Mouse (Mus musculus): Measurements from ENCODE around the gene Snap47. TPM values are rescaled to one million over a fixed set of nuclear protein-coding genes. Genes with fewer than 3 reads are reported as not detected.

The Snap47 gene
- polyA plus RNA-seq, 1 experiment from 2014 or later, result 137 TPM

DNA sequence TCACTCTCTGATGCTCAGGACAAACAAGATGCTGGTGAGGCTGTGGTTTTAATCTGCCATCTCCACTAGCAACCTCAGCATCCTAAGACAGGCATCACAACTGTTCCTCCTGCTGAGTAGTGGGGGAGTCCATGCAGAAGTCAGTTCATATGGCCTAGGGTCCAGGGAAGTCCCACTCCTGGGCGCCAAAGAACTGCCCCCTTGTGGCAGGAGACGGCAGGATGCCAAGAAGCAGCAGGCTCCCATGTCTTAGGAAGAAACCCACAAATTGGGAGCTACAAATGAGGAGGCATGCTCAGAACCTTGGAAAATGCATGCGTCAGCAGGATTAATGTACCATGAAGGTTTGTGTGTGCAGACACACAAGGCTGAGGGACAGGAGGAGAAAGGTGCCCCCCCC, 84.4 kb downstream of the Snap47 start:
- no peaks in the 10 kb centered on the region for H3K9me3 ChIP-seq
- WGBS, result 24% methylated on average over 3 of the region's 3 CpGs
- no peak for ATAC-seq (ENCODE audit: insufficient number of reproducible peaks, insufficient read depth, low FRiP score, low TSS enrichment, low read depth)
- no peak overlapping the region for H3K4me2 ChIP-seq
- H3K36me3 ChIP-seq, result no peaks in the 10 kb centered on the region
- H3K27ac ChIP-seq, result peak overlapping the region; percentile 62; the same call in 1 of the 2 replicates
- H3K4me1 ChIP-seq, result peaks cover 42% of the 10 kb centered on the region
- no peaks in the 10 kb centered on the region for H3K27me3 ChIP-seq
- H3K9ac ChIP-seq, result no peak overlapping the region
- no peak overlapping the region for H3K4me3 ChIP-seq

DNA sequence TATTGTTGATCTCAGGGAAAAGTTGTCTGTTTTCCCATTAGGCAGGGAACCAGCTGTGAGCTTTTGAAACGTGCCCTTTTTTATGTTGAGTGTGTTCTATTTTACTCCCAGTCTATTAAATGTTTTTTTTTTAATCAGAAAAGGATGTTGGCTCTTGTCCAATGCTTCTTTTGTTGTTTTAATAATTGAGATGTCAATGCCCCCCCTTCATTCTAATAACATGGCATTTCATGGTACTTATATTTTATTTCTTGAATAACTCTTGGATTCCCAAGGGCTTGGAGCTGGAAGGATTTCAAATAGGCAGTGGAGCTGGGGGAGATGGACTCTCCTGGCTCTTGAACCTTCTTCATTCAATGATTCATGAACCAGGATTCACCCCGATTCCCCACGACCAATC, 85.0 kb downstream of the Snap47 start:
- ATAC-seq (ENCODE audit: insufficient number of reproducible peaks, insufficient read depth, low FRiP score, low TSS enrichment, low read depth), result no peak

DNA sequence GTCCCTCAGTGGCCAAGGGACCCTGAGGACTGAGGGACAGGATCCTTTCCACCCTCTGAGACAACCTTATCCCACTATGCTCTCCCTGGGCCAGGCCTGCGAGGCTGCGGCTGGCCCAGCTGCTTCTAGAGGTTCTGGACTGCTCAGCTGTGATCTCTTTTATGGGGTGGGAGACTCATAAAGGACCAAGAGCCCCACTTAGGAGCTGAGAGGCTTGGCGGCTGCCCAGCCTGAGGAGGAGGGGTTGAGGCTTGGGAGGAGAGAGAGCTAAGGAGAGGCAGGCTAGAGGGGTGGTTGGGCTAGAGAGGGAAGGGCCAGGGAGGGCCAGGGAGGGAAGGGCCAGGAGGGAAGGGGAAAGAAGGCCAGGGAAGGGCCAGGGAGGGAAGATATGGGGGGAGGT, 86.6 kb downstream of the Snap47 start:
- no peaks in the 10 kb centered on the region for H3K27me3 ChIP-seq
- H3K4me2 ChIP-seq, result no peak overlapping the region
- peaks cover 33% of the 10 kb centered on the region for H3K4me1 ChIP-seq
- WGBS, result 72% methylated on average over 3 of the region's 3 CpGs
- no peaks in the 10 kb centered on the region for H3K36me3 ChIP-seq
- no peaks in the 10 kb centered on the region for H3K9me3 ChIP-seq
- no peak for ATAC-seq (ENCODE audit: insufficient number of reproducible peaks, insufficient read depth, low FRiP score, low TSS enrichment, low read depth)
- no peak overlapping the region for H3K9ac ChIP-seq
- H3K4me3 ChIP-seq, result no peak overlapping the region
- H3K27ac ChIP-seq, result peak overlapping the region; percentile 80

More for the DNA sequence above, 85.0 kb downstream of the Snap47 start:
- Histone ChIP-seq H3K27me3 (no peaks in the 10 kb centered on the region), H3K36me3 (no peaks in the 10 kb centered on the region), H3K4me1 (peaks cover 37% of the 10 kb centered on the region), H3K27ac (peak overlapping the region; percentile 62), H3K4me3 (no peak overlapping the region), H3K9ac (no peak overlapping the region), H3K9me3 (no peaks in the 10 kb centered on the region), H3K4me2 (no peak overlapping the region)
- WGBS, result 49% methylated on average over 3 of the region's 3 CpGs

DNA sequence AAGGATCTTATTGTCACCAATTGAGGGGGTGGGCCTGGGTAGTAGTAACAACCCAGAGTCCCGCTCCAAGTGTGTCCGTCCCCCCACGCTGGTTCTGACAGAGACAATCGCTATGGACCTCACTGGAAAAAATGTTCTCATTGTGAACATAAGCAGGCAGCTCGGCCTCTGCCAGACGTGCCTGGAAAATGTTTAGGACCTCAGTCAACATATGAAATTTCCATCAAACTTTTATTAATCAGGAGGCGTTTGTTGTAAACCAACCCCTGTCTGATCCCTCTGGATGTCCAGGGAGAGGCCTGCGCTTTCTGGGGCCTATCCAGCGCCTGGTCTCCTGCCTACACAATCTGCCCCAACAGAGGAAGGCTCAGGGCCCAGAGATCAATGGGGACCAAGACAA, 87.0 kb downstream of the Snap47 start:
- H3K9ac ChIP-seq, result no peak overlapping the region
- no peak overlapping the region for H3K4me2 ChIP-seq
- H3K36me3 ChIP-seq, result no peaks in the 10 kb centered on the region
- H3K4me3 ChIP-seq, result no peak overlapping the region
- 73% methylated on average over 9 of the region's 9 CpGs for WGBS
- no peak for ATAC-seq (ENCODE audit: insufficient number of reproducible peaks, insufficient read depth, low FRiP score, low TSS enrichment, low read depth)
- H3K4me1 ChIP-seq, result peaks cover 33% of the 10 kb centered on the region
- no peaks in the 10 kb centered on the region for H3K27me3 ChIP-seq
- H3K9me3 ChIP-seq, result no peaks in the 10 kb centered on the region
- H3K27ac ChIP-seq, result peak overlapping the region; percentile 80

DNA sequence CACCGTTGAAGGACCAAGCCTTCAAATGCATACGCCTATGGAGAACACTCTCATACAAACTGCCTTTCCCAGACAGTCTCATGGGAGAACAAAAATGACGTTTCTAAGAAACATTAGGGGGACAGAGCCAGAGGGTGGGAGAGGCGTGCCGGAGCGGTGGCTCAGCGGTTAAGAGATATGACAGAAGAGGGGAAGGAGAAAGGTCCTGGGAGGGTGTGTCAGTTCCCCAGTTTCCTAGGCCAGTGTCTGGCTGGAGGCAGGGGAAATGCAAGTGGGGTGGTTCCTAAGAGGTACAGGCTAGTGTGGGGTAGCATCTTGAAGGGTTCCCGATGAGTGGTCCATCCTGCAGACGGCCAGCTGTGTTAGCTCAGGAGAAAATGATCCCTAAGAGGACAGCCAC, 89.7 kb downstream of the Snap47 start:
- Histone ChIP-seq H3K9me3 (no peaks in the 10 kb centered on the region), H3K4me3 (no peak overlapping the region), H3K36me3 (no peaks in the 10 kb centered on the region), H3K4me2 (no peak overlapping the region), H3K9ac (no peak overlapping the region), H3K27me3 (no peaks in the 10 kb centered on the region), H3K4me1 (peaks cover 27% of the 10 kb centered on the region), H3K27ac (no peak overlapping the region)
- ATAC-seq (ENCODE audit: insufficient number of reproducible peaks, insufficient read depth, low FRiP score, low TSS enrichment, low read depth), result no peak
- WGBS, result 80% methylated on average over 9 of the region's 9 CpGs

Other genes with a start within 250 kb of the Snap47 start
- gene Mrpl55, start 248.7 kb downstream of the Snap47 start, polyA plus RNA-seq (2015; fragmentation: Nextera tagmentation; extraction: Ambion mirVana), result 90.7 and 97.1 TPM in 2 replicates
- 36.8 and 45.5 TPM in 2 replicates for gene 2310033P09Rik, start 242.9 kb downstream of the Snap47 start, polyA plus RNA-seq (2015; fragmentation: Nextera tagmentation; extraction: Ambion mirVana)
- 693 and 702 TPM in 2 replicates for gene Arf1, start 222.9 kb downstream of the Snap47 start, polyA plus RNA-seq (2015; fragmentation: Nextera tagmentation; extraction: Ambion mirVana)
- gene Wnt3a, start 160.4 kb downstream of the Snap47 start, polyA plus RNA-seq (2015; fragmentation: Nextera tagmentation; extraction: Ambion mirVana), result 3.7 and 4.0 TPM in 2 replicates
- gene Wnt9a, start 144.3 kb downstream of the Snap47 start, polyA plus RNA-seq (2015; fragmentation: Nextera tagmentation; extraction: Ambion mirVana), result 6.9 and 7.3 TPM in 2 replicates
- not detected in 2 replicates for gene Prss38, start 75.5 kb downstream of the Snap47 start, polyA plus RNA-seq (2015; fragmentation: Nextera tagmentation; extraction: Ambion mirVana)
- 14.9 and 15.4 TPM in 2 replicates for gene Jmjd4, start 1.1 kb downstream of the Snap47 start, polyA plus RNA-seq (2015; fragmentation: Nextera tagmentation; extraction: Ambion mirVana)
- 10.5 and 11.3 TPM in 2 replicates for gene Zfp867, start 21.3 kb upstream of the Snap47 start, polyA plus RNA-seq (2015; fragmentation: Nextera tagmentation; extraction: Ambion mirVana)
- 23.9 and 24.9 TPM in 2 replicates for gene Zkscan17, start 75.6 kb upstream of the Snap47 start, polyA plus RNA-seq (2015; fragmentation: Nextera tagmentation; extraction: Ambion mirVana)
- 0.22 and 0.39 TPM in 2 replicates for gene Nlrp3, start 90.4 kb upstream of the Snap47 start, polyA plus RNA-seq (2015; fragmentation: Nextera tagmentation; extraction: Ambion mirVana)
- 0.43 TPM in 1 of 2 replicates, not detected in the other for gene Olfr222, start 125.0 kb upstream of the Snap47 start, polyA plus RNA-seq (2015; fragmentation: Nextera tagmentation; extraction: Ambion mirVana)
- not detected in 2 replicates for gene Olfr223, start 142.1 kb upstream of the Snap47 start, polyA plus RNA-seq (2015; fragmentation: Nextera tagmentation; extraction: Ambion mirVana)
- 39.7 and 40.0 TPM in 2 replicates for gene Mprip, start 210.1 kb upstream of the Snap47 start, polyA plus RNA-seq (2015; fragmentation: Nextera tagmentation; extraction: Ambion mirVana)

Data from embryonic facial prominence, embryonic 13.5 days (tissue).